Mouse (Mus musculus) left cerebral cortex, postnatal 36 days (tissue): ENCODE measurements around the gene Fzr1. TPM values are rescaled to one million over a fixed set of nuclear protein-coding genes. Genes with fewer than 3 reads are reported as not detected.

Experiments used
- DNase-seq, 2 experiments: peaks; one replicate each; pipeline ENCODE4 v3.0.0; 2021 to 2022; ENCODE audit warnings: low spot score in 2 of 2, mixed read lengths in 1 of 2
- intact Hi-C: fragments of 180-260 bp; cut with DNase I; formaldehyde crosslinking; loops from one replicate; pipeline ENCODE4 v1.15.1; 2025
- total RNA-seq, 2 experiments: library from RNA; stranded (reverse); gene quantifications; 2 replicates each; pipeline ENCODE4 v1.2.3; 2021

Fzr1 gene
- total RNA-seq, 2 experiments from 2014 or later = 67.8 to 72.2 TPM

GRCm38 (mm10) chr10:81342686-81343505 is 35.4 kb downstream of the Fzr1 start, which contains the start of gene Gipc3:
Gene Gipc3, minus strand, starts transcription at chr10:81343266.
- intact Hi-C loops = loop anchor here (5.0 kb wide), 1 partner anchor 56 kb away; no protein-coding TSS in a partner anchor

DNA sequence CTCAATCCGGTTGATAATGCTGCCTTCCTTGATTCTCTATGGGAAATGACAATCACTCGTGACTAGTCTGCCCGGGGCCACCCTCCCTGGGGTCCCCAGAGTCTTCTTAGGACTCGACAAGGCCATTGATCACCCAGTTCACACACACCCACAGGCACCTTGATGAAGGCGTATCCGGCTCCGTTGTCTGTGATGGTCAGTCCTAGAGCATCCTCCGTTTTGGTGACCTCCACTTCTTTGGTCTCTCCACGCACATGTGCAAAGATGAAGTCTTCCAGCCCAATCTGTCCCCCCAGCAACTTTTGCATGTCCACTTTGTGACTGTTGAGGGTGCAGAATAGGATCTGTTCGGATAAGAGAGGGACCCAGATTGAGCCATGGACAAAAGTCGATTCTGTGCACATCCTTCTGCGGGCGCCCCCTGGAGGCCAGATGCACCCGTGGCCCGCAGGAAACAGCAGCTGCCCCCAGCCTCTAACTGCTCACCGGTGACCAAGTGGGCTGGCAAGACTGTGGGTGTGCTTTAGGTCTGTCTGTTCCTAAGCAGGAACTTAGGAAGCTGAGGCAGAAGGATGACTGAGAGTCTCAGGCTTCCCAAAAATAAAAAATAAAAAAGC is 36.9 kb downstream of the Fzr1 start:
- DNase-seq = no peak
- intact Hi-C loops = loop anchor here (5.0 kb wide), 1 partner anchor 54 kb away; no protein-coding TSS in a partner anchor

More at GRCm38 (mm10) chr10:81342686-81343505, 35.4 kb downstream of the Fzr1 start, which contains the start of gene Gipc3:
- no peak for DNase-seq

DNA sequence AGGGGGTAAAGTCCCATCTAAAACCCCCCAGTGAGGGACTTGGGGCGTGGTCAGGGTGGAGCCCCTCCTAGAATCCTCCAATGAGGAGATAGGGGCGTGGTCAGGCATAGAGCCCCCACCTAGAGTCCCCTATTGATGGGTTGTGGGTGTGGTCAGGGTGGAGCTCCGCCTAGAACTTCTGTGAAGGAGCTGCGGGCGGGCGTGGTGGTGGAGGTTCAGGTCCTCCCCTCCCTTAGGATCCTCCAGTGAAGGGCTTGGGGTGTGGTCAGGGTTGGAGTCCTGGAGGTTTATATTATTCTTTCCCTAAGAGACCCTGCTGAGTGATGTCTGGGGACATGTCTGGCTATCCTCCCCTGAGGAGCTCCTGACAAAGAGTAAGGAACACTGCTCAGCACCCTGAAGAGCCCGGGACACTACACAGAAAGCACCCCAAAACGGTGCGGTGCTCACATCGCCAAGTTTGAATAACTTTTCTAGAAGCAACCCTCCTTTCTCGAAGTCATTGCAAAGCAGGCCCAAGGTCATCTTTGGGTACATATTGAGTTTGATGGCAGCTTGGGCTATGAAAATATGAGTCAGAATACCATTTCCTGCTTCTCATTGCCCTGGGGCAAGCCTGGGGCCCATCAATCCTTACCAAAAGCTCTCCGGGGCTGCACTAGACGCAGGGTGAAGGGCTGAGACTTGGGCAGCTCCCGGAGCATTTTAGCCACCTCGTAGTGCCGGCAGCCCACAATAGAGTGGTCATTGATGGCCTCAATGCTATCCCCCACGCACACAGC is 37.6 kb downstream of the Fzr1 start:
- no peak for DNase-seq
- intact Hi-C loops = loop anchor here (5.0 kb wide), 1 partner anchor 53 kb away; no protein-coding TSS in a partner anchor

GRCm38 (mm10) chr10:81336558-81336957 is 41.8 kb downstream of the Fzr1 start:
- intact Hi-C loops = no loop called here

GRCm38 (mm10) chr10:81335393-81336340 is 42.6 kb downstream of the Fzr1 start:
- no peak for DNase-seq
- intact Hi-C loops = no loop called here

More at GRCm38 (mm10) chr10:81336558-81336957, 41.8 kb downstream of the Fzr1 start:
- DNase-seq = no peak

GRCm38 (mm10) chr10:81334324-81334723 is 44.0 kb downstream of the Fzr1 start:
- DNase-seq = no peak
- intact Hi-C loops = no loop called here

GRCm38 (mm10) chr10:81332277-81332676 is 46.0 kb downstream of the Fzr1 start:
- DNase-seq = no peak
- intact Hi-C loops = no loop called here

GRCm38 (mm10) chr10:81330007-81330406 is 48.3 kb downstream of the Fzr1 start:
- no peak for DNase-seq
- intact Hi-C loops = no loop called here

DNA sequence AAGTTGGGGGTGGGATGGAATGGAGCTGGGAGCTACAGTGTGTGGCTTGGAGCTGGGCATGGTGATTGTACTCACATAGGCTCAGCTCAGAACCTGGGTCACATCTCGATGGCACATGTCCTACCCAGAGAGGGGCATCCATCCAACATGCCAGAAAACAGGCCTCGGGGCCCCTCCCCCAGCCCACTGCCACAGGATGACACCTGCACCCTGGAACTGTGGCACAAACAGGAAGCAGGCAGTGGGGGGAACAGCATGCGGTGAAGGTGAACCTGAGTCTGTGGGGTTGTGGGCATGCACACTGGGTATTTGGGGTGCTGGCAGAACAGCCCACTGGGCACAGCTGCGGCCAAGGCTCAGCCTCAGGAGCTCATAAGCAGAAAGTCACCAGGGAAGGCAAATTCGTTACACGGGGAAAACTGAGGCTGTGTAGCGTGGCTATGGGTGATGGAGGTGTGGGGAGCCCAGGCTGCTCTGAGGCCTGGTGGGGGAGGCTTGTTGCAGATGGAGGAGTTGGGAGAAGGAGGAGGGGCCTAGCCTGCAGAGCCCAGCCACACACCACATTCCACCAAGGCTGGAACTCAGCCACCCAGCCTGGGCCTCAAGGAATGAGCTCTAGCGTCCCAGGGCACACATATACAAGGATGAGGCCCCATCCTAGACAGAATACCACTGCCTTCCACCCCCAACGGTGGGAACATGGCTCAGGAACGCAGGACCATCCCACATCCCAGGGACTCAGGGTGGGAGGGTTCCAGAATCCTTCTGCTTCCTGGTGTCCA is 48.9 kb downstream of the Fzr1 start:
- intact Hi-C loops = no loop called here
- DNase-seq = no peak

DNA sequence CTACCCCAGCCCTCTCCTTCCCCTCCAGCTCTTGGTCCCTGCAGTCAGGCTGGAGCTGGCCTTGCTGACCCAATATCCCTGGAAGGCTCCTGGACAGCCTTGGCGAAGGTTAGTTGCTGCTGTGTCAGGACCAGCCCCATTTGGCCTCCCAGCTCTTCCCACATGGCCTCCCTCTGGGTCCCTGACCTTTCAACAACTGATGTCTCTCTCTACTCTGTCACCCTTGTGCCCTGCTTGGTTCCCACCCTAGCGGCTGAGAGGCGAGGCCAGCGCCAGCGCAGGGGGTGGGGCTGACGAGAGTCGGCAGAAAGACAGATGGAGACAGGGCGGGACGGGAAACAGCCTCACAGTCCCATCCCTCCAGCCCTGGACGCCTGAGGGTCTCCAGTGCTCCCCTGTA is 49.9 kb downstream of the Fzr1 start, which contains the start of gene Tbxa2r:
Gene Tbxa2r (plus strand): TSS at position 346 of the 400 bp plus-strand sequence.
- no peak for DNase-seq
- intact Hi-C loops = no loop called here

GRCm38 (mm10) chr10:81327959-81328358 is 50.4 kb downstream of the Fzr1 start:
- intact Hi-C loops = no loop called here

DNA sequence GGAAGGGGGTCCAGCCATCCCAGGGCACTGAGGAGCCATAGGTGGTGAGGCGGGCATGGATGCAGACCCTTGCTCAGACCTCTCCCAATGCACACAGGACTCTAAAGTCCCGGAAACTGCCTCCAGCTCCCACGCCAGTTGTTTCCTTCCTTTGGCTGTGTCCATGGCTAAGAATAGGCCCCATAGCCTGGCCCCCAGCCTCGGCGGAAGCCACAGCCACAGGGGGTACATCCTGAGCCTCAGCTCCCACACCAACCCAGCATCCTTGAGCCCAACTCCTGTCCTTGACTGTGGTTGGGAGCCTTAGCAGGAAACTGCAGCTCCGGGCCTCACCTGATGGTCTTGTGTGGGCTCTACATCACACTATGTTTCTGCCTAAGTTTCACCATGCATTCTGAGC is 51.5 kb downstream of the Fzr1 start:
- intact Hi-C loops = no loop called here
- DNase-seq = no peak

More at GRCm38 (mm10) chr10:81327959-81328358, 50.4 kb downstream of the Fzr1 start:
- no peak for DNase-seq

GRCm38 (mm10) chr10:81325781-81326180 is 52.5 kb downstream of the Fzr1 start:
- DNase-seq = no peak
- intact Hi-C loops = no loop called here

GRCm38 (mm10) chr10:81325176-81325575 is 53.1 kb downstream of the Fzr1 start:
- intact Hi-C loops = no loop called here
- DNase-seq = no peak

DNA sequence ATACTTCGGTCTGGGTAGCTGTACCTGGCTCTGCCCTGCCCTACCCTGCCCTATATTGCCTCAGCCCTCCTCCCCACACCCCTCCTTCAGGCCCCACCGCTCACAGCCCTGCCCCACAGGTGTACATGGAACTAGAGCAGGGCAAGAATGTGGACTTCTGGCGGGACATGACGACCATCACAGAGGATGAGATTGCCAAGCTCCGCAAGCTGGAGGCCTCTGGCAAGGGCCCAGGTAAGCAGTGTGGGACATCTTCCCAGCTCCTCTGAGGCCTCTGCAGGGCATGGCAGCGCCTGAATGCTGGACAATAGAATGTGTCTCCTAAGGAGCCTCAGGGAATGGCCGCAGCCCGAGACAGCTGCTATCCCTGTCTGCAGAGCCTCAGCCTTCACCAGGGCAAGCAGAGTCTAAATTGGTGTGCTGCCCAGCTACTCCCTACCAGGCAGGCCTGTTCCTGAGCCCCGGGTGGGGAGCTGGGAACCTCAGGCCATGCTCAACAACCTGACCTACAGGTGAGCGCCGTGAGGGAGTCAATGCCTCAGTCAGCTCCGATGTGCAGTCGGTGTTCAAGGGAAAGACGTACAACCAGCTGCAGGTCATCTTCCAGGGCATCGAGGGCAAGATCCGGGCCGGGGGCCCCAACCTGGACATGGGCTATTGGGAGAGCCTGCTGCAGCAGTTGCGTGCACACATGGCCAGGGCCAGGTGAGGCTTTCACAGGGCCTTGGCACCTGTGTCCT is 54.4 kb downstream of the Fzr1 start:
- intact Hi-C loops = no loop called here
- no peak for DNase-seq

GRCm38 (mm10) chr10:81323141-81323775 is 55.1 kb downstream of the Fzr1 start:
- DNase-seq = no peak
- intact Hi-C loops = no loop called here

- intact Hi-C loops = no loop called here
- no peak for DNase-seq
Observed at GRCm38 (mm10) chr10:81322444-81322843, 55.9 kb downstream of the Fzr1 start.
